Mouse (Mus musculus) hindbrain, embryonic 13.5 days (tissue): Measurements from ENCODE around the gene Swap70. TPM values are rescaled to one million over a fixed set of nuclear protein-coding genes. Genes with fewer than 3 reads are reported as not detected.

ENCODE experiments used
- ATAC-seq: fragments of 200-750 bp; cut with Nextera tagmentation; 2 replicates; pipeline ENCODE4 v1.8.0; 2017; ENCODE audit warnings: moderate TSS enrichment; ENCODE audit not compliant: low FRiP score
- H3K27ac ChIP-seq: fragments of 300-500 bp; sonication (generic); 2 replicates; pipeline ENCODE4 v1.5.1; 2015; ENCODE audit warnings: inconsistent platforms, mild to moderate bottlenecking, moderate library complexity
- H3K27me3 ChIP-seq: fragments of 300-500 bp; sonication (generic); 2 replicates; pipeline ENCODE4 v1.6.1; 2015; ENCODE audit warnings: mild to moderate bottlenecking, inconsistent platforms
- H3K36me3 ChIP-seq: fragments of 300-500 bp; sonication (generic); 2 replicates; pipeline ENCODE4 v1.6.1; 2015; ENCODE audit warnings: mild to moderate bottlenecking, inconsistent platforms
- H3K4me1 ChIP-seq: fragments of 300-500 bp; sonication (generic); replicated peaks from 2 replicates; pipeline ENCODE4 v1.6.1; 2015; ENCODE audit warnings: inconsistent platforms
- H3K4me2 ChIP-seq: fragments of 300-500 bp; sonication (generic); 2 replicates; pipeline ENCODE4 v1.6.1; 2015; ENCODE audit warnings: inconsistent platforms, mild to moderate bottlenecking, moderate library complexity
- H3K4me3 ChIP-seq: fragments of 300-500 bp; sonication (generic); 2 replicates; pipeline ENCODE4 v1.5.1; 2015; ENCODE audit warnings: mild to moderate bottlenecking, inconsistent platforms
- H3K9ac ChIP-seq: fragments of 300-500 bp; sonication (generic); 2 replicates; pipeline ENCODE4 v1.6.1; 2015; ENCODE audit warnings: mild to moderate bottlenecking, inconsistent platforms
- H3K9me3 ChIP-seq: fragments of 300-500 bp; sonication (generic); 2 replicates; pipeline ENCODE4 v1.6.1; 2016; ENCODE audit warnings: inconsistent platforms
- WGBS: fragments of 180-500 bp; shearing (Covaris S2); methylation state at CpG from one replicate; pipeline ENCODE4 v1.1.7; 2015; 5-methylcytosine and 5-hydroxymethylcytosine counted together
- polyA plus RNA-seq: library from polyadenylated mRNA; unstranded; fragments of >200 nt; fragmentation: Nextera tagmentation; extraction: Ambion mirVana; gene quantifications from 2 replicates; pipeline ENCODE4 v1.2.1, GENCODE M21; 2015

The Swap70 gene
- polyA plus RNA-seq = 10.9 and 11.2 TPM in 2 replicates

DNA sequence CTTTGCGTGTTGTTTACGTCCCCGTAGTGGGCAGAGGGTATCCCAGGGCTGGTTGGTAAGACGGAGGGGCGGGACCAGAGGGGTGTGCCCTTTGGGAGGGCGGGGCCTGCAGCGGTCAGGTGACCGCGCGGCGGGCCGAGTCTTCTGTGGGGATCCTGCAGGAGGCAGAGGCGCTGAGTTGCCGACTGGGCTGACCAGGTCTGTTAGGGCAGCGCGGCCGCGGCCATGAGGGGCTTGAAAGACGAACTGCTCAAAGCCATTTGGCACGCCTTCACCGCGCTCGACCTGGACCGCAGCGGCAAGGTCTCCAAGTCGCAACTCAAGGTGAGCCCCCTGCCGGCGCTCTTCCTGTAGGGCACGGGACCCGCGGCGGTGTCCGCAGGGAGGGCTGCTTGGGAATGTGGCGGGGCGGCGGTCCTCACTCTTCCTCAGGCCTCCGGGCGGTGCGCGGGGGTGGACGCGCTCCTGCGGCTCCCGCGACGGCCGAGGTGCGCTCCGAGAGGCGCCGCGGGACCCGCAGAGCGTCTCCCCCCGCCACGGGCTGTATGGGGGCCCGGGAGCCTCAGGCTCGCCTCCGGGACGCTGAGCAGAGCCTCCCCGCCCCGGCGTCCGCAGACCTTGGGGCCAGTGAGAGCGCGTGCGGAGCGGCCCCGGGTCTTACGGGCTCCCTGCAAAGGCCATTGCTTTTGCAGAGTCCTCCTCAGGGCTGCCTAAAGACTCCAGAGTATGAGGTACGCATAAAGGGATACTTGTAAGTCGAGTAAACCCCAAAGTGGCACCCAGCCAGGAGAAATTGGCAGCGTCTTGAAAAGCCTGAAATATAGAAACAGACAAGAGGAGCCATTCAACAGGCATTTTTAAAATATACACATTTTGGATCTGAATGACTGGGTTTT is at the start of gene Swap70:
Gene Swap70, plus strand, starts transcription at position 126 of the 896 bp plus-strand sequence.
- peak within 1 kb of the TSS; percentile 73 for H3K27ac ChIP-seq
- peaks cover 13% of the 10 kb centered on the region for H3K4me1 ChIP-seq
- ATAC-seq = peak; percentile 97
- WGBS = under 1% methylated on average over 66 of the region's 73 CpGs
- H3K9ac ChIP-seq = peak within 1 kb of the TSS; percentile 83
- H3K9me3 ChIP-seq = no peaks in the 10 kb centered on the region
- H3K27me3 ChIP-seq = peaks cover 6% of the 10 kb centered on the region; the same call in 1 of the 2 replicates
- peak within 1 kb of the TSS; percentile 98 for H3K4me2 ChIP-seq
- no peaks in the 10 kb centered on the region for H3K36me3 ChIP-seq
- peak within 1 kb of the TSS; percentile 80 for H3K4me3 ChIP-seq

DNA sequence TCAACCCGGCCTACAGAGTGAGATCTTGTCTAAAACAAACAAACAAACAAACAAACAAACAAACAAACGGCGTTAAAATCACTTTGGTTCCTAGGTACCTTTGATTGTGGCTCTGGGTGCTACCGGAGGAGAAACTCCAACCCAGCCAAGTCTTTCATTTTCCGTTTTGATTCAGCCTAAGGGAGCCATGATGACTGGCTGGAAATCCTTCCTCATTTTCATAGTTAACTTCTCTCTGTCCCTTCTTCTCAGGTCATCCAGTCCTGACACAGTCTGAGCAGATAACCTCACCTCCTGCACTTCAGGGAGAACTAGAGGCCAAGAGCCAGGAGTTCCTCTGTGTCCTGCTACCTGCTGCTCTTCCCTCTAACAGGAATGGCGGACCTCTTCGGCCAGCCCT is 42.3 kb upstream of the Swap70 start:
- Histone ChIP-seq H3K4me1 (no peaks in the 10 kb centered on the region), H3K9me3 (no peaks in the 10 kb centered on the region), H3K4me3 (no peak overlapping the region), H3K27me3 (no peaks in the 10 kb centered on the region), H3K4me2 (no peak overlapping the region), H3K9ac (no peak overlapping the region), H3K27ac (no peak overlapping the region), H3K36me3 (no peaks in the 10 kb centered on the region)
- ATAC-seq = no peak
- WGBS = 95% methylated on average over 7 of the region's 7 CpGs

DNA sequence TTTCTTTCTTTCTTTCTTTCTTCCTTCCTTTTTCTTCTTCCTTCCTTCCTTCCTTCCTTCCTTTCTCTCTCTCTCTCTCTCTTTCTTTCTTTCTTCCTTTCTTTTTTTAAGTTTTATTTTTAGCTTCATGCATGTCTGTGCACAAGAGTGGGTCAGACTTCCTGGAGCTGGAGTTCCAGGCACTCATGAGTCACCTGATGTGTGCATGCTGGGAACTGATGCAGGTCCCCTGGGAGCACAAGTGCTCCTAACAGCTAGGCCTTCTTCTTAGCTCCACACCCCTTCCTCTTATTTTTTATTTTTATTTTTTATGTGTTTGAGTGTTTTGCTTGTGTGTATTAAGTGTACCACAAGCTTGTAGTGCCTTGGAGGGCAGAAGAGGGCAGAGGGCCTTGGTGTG is 40.9 kb upstream of the Swap70 start:
- no peaks in the 10 kb centered on the region for H3K4me1 ChIP-seq
- no peak overlapping the region for H3K4me3 ChIP-seq
- H3K4me2 ChIP-seq = no peak overlapping the region
- H3K36me3 ChIP-seq = no peaks in the 10 kb centered on the region
- no peaks in the 10 kb centered on the region for H3K27me3 ChIP-seq
- no peak overlapping the region for H3K9ac ChIP-seq
- ATAC-seq = no peak
- no peak overlapping the region for H3K27ac ChIP-seq
- H3K9me3 ChIP-seq = no peaks in the 10 kb centered on the region

DNA sequence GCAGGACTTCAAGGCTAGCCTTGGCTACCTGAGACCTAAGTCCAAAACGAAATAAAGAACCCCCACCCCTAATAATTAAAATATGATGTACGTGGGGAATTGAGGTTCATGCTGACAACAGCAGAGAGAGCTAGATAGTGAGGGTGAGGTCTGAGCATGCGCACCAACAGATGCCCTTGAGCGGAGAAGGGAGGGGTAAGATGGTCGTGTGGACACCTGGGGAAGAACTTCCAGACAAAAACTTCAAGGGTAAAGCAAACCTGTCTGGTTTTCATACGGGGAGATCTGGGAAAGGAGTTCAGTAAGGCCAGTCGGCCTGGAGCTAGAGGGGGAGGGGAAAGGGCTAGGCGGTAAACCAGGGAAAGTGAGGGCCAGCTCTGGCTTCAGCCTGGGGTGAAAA is 40.1 kb upstream of the Swap70 start:
- no peaks in the 10 kb centered on the region for H3K4me1 ChIP-seq
- H3K9ac ChIP-seq = no peak overlapping the region
- WGBS = 70% methylated on average over 8 of the region's 8 CpGs

DNA sequence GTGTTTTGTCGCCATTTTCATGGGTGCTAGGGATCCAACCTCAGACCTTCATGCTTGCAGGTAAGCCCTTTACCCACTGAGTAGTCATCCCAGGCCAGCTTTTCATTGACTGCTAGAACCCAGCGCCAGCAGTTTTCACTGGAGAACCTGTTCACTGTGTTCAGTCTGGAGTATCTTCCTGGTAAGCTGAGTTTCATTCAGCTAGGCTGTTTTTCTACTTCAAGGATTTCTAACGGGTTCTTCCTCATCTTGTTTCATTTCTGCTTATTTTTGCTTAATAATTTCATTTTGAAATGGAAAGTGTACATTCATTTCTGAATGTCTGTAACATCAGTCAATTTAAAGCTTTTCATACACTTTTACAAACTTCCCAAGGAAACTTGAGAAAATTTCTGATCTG is 36.9 kb upstream of the Swap70 start:
- ATAC-seq = no peak
- Histone ChIP-seq H3K27ac (no peak overlapping the region), H3K4me3 (no peak overlapping the region), H3K9me3 (no peaks in the 10 kb centered on the region), H3K4me2 (no peak overlapping the region), H3K4me1 (no peaks in the 10 kb centered on the region), H3K36me3 (no peaks in the 10 kb centered on the region), H3K9ac (no peak overlapping the region), H3K27me3 (no peaks in the 10 kb centered on the region)
- WGBS = 86% methylated on average over 3 of the region's 3 CpGs

More for the DNA sequence above, 40.1 kb upstream of the Swap70 start:
- no peaks in the 10 kb centered on the region for H3K27me3 ChIP-seq
- H3K4me2 ChIP-seq = no peak overlapping the region
- no peak for ATAC-seq
- no peaks in the 10 kb centered on the region for H3K36me3 ChIP-seq
- no peak overlapping the region for H3K4me3 ChIP-seq
- H3K27ac ChIP-seq = no peak overlapping the region
- no peaks in the 10 kb centered on the region for H3K9me3 ChIP-seq

DNA sequence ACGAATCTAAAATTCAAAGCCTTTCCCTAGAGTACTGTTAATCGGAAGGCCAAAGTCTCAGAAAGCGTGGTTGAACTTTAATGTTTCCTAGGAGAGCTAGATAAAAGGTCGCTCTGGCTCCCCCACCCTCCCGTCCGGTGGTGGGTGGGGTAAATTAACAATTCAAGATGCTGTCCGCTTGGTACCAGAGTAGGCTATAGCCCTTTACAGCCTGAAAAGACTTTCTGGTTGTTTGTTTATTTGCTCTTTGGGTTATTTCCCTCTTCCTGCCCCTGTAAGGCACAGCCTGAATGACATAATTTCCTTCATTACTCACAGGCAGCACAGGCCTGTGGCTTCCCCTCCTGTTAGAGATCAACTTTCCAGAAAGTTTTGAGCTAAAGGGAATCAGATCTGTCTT is 31.6 kb upstream of the Swap70 start:
- no peak overlapping the region for H3K27ac ChIP-seq
- no peak for ATAC-seq
- 60% methylated on average over 7 of the region's 7 CpGs for WGBS
- no peak overlapping the region for H3K9ac ChIP-seq
- no peaks in the 10 kb centered on the region for H3K36me3 ChIP-seq
- H3K27me3 ChIP-seq = no peaks in the 10 kb centered on the region
- no peak overlapping the region for H3K4me2 ChIP-seq
- H3K4me3 ChIP-seq = no peak overlapping the region
- H3K4me1 ChIP-seq = no peaks in the 10 kb centered on the region
- H3K9me3 ChIP-seq = no peaks in the 10 kb centered on the region

DNA sequence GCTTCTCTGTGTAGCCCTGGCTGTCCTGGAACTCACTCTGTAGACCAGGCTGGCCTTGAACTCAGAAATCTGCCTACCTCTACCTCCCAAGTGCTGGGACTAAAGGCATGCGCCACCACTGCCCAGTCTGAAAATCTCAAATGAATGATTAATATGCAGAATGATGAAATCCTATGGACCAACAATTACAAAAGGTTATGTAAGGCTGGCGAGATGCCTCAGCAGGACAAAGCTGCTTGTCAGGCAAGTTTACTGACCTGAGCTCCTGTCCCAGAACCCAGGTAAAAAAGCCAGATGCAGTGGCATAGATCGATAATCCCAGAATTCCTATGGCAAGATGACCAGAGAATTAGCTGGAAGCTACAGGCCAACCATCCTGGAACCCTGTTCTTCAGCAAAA is 28.3 kb upstream of the Swap70 start:
- Histone ChIP-seq H3K27me3 (no peaks in the 10 kb centered on the region), H3K4me2 (no peak overlapping the region), H3K9me3 (no peaks in the 10 kb centered on the region), H3K36me3 (no peaks in the 10 kb centered on the region), H3K9ac (no peak overlapping the region), H3K27ac (no peak overlapping the region), H3K4me1 (no peaks in the 10 kb centered on the region), H3K4me3 (no peak overlapping the region)
- WGBS = 91% methylated on average over 3 of the region's 3 CpGs
- no peak for ATAC-seq

DNA sequence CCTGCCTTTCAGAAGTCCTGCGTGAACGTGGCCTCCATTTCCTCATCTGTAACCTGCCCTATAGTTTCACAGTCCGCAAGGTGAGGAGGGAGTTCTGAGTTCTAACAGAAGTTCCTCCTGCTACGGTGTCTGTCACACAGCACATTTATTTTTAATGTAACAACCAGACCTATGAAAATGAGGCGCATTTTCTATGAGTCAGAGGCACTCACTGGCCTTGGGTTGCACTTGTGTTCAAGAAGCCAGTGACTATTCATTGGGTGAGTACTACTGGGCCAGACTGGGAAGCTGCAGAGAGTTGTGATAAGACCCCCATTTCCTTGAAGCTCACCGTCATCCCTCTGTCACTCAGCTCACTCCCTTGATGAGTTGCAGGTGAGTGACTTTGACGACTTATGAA is 24.3 kb upstream of the Swap70 start:
- H3K9ac ChIP-seq = no peak overlapping the region
- no peaks in the 10 kb centered on the region for H3K9me3 ChIP-seq
- H3K4me2 ChIP-seq = no peak overlapping the region
- no peaks in the 10 kb centered on the region for H3K27me3 ChIP-seq
- H3K36me3 ChIP-seq = no peaks in the 10 kb centered on the region
- H3K27ac ChIP-seq = no peak overlapping the region
- H3K4me1 ChIP-seq = no peaks in the 10 kb centered on the region
- ATAC-seq = no peak
- 93% methylated on average over 7 of the region's 7 CpGs for WGBS
- no peak overlapping the region for H3K4me3 ChIP-seq

DNA sequence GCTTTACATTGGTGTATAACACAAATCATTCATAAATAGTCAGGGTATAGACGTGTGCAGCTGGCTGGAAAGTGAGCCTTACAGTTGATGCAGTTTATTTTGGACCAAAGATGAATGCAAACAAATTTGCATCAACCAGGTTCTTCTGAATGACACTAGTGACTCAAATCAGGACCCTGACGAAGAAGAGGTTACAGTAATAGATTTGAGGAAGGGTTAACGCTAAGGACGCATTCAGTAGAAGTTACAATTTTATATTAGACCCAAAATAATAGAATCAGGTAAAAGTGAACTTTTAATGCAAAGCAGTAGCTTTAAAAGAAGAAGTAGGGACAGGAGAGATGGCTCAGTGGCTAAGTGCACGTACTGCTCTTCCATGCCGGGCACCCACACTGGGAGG is 19.6 kb upstream of the Swap70 start:
- ATAC-seq = no peak
- Histone ChIP-seq H3K4me3 (no peak overlapping the region), H3K36me3 (no peaks in the 10 kb centered on the region), H3K27ac (no peak overlapping the region), H3K9ac (no peak overlapping the region), H3K4me1 (no peaks in the 10 kb centered on the region), H3K4me2 (no peak overlapping the region), H3K9me3 (0 out of 2 replicates have a peak, but pooled peaks cover 8% of the 10 kb centered on the region), H3K27me3 (no peaks in the 10 kb centered on the region)
- 93% methylated on average over 6 of the region's 6 CpGs for WGBS

DNA sequence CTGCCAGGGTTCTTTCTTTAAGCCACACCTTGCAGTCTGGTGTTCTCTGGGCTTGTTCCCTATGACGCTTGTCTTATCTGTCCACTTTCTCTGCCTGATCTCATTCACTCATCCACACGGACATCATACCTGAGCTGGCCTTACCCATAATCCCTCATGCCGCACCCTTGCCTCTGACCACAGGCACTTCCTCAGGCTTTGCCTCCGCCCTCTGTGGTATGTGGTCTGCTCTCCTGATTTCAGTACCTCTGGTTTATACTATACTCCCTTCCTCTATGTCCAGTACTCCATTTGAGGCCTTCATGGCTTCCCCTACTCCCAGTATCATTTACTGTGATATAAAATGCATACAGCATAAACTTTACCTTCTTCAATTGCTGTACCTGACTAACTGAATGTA is 17.3 kb upstream of the Swap70 start:
- H3K27ac ChIP-seq = no peak overlapping the region
- no peak overlapping the region for H3K4me2 ChIP-seq
- no peaks in the 10 kb centered on the region for H3K4me1 ChIP-seq
- peaks cover 16% of the 10 kb centered on the region for H3K9me3 ChIP-seq
- H3K9ac ChIP-seq = no peak overlapping the region
- 96% methylated on average over 4 of the region's 4 CpGs for WGBS
- no peak overlapping the region for H3K4me3 ChIP-seq
- no peaks in the 10 kb centered on the region for H3K27me3 ChIP-seq
- no peaks in the 10 kb centered on the region for H3K36me3 ChIP-seq
- no peak for ATAC-seq

DNA sequence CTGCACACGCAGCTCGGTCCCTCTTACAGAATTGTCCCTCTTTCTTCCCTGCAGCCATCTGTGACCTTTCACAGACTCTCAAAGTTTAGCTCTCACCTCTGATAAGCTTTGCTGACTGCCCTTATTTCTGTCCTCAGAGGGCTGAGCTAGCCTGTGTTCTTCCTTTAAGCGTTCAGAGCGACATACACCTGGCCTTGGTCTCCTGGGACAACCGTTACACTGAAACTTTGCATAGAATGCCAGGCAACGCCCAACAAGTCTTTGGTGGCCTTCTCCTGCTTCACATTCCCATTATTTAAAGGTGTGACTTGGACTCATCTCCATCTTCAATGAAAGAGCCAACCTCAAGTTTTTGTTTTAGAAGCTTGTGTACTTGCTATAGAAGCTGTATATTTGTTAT is 13.2 kb upstream of the Swap70 start:
- H3K4me1 ChIP-seq = no peaks in the 10 kb centered on the region
- H3K27ac ChIP-seq = no peak overlapping the region
- H3K9me3 ChIP-seq = peaks cover 16% of the 10 kb centered on the region
- no peak overlapping the region for H3K4me2 ChIP-seq
- no peak overlapping the region for H3K4me3 ChIP-seq
- no peaks in the 10 kb centered on the region for H3K36me3 ChIP-seq
- WGBS = 92% methylated on average over 6 of the region's 6 CpGs
- no peak overlapping the region for H3K9ac ChIP-seq
- no peaks in the 10 kb centered on the region for H3K27me3 ChIP-seq
- ATAC-seq = no peak

DNA sequence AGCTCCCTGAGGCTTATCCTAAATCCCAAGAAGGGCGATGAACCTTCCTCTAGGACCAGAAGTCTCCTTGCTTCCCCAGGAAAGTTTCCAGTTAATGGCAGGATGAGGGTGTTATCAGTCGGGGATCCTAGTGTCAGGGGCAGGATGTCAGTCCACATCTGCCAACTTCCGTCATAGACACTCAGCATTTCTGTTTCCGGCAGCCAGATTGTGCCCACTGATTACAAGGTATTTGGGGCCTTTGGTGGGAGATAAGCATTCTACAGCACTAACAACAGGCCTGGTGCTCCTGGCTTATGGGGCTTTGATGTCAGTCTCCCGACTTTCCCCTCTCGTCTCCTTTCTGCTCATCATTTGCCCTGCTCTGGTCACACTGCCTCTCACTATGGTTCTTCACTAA is 12.1 kb upstream of the Swap70 start:
- H3K4me3 ChIP-seq = no peak overlapping the region
- H3K27ac ChIP-seq = no peak overlapping the region
- H3K4me2 ChIP-seq = no peak overlapping the region
- peaks cover 16% of the 10 kb centered on the region for H3K9me3 ChIP-seq
- no peaks in the 10 kb centered on the region for H3K4me1 ChIP-seq
- no peaks in the 10 kb centered on the region for H3K36me3 ChIP-seq
- 89% methylated on average over 6 of the region's 6 CpGs for WGBS
- no peak for ATAC-seq
- no peak overlapping the region for H3K9ac ChIP-seq
- no peaks in the 10 kb centered on the region for H3K27me3 ChIP-seq

DNA sequence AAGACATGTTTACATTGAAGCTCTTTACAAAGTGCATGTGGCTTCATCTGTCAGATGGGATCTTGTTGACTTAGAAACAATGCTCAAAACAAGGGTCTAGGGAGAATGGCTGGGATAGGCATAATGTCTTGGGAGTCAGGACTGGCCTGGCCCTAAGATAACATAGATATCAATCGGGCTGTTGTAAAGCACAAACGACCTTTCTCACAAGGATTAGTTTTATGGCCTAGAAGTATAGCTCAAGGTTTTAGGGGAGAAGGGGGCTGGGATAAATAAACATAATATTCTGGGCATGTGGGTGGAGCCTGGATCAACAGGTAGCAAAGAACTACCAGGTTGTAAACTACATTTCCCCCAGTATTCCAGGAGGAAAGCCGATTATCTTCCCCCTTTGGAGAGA is 10.5 kb upstream of the Swap70 start:
- no peak overlapping the region for H3K4me2 ChIP-seq
- peaks cover 15% of the 10 kb centered on the region for H3K9me3 ChIP-seq
- ATAC-seq = no peak
- no peak overlapping the region for H3K4me3 ChIP-seq
- H3K36me3 ChIP-seq = no peaks in the 10 kb centered on the region
- no peak overlapping the region for H3K27ac ChIP-seq
- 85% methylated on average over 3 of the region's 3 CpGs for WGBS
- no peaks in the 10 kb centered on the region for H3K4me1 ChIP-seq
- H3K27me3 ChIP-seq = no peaks in the 10 kb centered on the region
- H3K9ac ChIP-seq = no peak overlapping the region
